Mouse (Mus musculus) spleen, postnatal 10 days (tissue): ENCODE data around the gene Zfhx2.

ENCODE experiments used
- DNase-seq, 2 experiments: peaks; one replicate each; pipeline ENCODE4 v3.0.0; 2021 to 2022; ENCODE audit warnings: low spot score in 2 of 2

Zfhx2 gene

DNA sequence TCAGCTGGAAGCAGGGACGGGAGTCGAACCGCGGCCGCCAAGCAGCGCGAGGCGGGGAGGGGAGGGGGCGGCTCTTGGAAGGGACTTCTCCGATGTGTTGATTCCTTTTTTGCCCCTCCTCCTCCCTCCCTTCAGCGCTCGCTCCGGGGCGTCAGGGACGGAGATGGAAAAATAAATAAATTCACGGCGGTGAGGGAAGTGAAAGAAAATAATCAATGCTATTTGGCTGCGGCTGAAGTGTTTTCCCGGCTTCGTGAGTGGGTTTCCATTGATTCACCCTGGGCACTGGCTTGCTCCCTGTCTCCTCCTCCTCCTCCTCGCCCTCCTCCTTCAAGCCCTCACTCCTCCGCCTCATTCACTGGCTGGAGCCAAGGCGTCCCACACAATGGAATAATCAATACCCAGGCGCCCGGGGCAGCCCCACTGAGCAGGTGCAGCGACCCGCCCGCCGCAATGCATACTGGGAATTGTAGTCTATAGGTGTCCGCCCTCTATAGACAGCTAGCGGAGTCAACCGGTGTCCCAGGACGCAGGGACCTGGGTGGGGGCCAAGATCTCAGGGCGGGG is at the start of gene Zfhx2:
Gene Zfhx2, minus strand, starts transcription at position 314 of the 567 bp plus-strand sequence.
- peak; percentile 88 to 96 for DNase-seq

DNA sequence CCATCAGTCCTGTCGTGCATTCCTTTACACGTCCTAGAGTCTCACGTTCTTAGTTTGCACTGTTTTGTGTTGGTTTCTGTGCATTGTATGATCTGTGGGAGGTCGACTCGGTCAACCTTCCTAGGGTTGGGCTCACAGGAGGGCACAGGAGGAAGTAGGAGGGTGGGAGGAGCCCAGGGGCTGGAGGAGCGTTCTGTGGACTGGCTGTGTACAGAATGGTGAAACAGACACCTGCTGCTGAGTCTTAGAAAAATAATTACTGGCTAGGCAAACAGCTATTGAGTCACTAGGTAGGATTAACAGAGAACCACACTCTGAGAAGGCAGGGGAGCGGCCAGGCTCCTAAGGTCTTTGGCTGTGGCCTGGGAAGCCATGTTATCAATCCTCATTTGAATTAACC is 47.2 kb upstream of the Zfhx2 start:
- no peak for DNase-seq

DNA sequence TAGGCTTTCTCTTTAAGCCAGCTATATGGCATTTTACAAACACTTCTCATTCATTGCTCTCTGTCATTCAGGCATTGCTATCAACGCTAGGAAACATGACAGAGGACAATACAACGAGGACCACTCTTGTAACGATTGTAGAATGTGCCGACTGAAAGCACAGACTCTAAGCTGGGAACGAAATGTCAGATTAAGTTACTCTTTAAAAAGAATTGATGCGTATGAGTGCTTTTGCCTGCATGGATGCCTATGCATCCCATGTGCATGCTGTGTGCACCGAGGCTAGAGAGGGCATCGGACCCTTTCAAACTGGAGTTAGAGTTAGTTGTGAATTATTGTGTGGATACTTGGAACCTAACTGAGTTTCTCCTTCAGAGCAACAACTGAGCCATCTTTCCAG is 43.6 kb upstream of the Zfhx2 start:
- no peak for DNase-seq

DNA sequence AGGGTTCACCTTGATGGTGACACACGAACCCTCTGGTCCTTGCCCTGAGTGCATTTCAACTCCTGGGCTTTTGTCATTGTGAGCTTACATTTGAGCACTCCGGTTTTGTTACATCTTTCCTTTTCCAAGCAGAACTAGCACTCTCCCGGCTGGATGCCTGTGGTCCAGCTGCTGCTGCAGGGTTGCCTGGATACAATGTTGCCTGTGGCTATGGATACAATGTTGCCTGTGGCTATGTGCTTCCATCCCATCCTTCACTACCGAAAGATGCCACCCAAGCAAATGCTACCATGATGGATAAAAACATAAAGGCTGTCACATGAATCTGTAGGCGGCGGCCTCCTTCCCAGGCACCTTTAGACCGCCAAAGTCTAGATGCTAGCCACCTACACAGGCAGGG is 34.4 kb upstream of the Zfhx2 start:
- no peak for DNase-seq

DNA sequence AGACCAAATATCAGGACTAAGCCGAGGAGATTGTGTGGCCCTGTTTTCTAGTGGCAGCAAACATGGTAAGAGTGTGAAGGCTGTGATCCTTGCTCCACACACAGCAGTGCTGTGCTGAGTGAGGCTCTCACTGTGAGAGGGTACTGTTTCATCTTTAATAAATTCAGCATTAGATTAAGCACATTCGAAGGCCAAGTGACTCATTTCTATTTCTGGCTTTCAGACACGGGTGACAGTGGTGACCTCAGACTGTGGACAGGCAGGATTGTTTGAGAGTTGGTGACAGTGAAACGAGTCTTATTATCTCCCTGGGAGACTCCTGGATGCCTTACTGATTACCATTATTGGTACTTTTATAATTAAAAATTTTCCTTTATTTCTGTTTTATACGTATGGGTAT is 33.6 kb upstream of the Zfhx2 start:
- no peak for DNase-seq

DNA sequence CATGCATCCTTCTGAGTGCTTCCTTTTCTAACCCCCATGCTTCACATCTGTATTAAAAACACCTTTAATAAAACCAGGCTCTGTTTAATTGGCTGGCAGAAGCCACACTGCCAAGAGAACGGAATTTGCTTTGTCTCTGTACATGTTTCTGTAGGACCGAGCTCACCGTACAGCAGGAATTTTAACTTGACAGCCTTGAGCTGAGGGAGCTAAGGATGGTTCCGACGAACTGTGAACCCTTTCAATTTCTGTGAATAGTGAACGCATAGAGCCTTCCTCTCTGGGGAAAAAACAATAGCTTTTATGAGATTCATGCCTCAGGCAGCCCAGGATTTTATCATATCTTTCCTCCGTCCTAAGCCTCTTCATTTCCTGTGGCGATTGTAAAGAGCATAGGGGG is 30.2 kb upstream of the Zfhx2 start:
- DNase-seq = no peak

DNA sequence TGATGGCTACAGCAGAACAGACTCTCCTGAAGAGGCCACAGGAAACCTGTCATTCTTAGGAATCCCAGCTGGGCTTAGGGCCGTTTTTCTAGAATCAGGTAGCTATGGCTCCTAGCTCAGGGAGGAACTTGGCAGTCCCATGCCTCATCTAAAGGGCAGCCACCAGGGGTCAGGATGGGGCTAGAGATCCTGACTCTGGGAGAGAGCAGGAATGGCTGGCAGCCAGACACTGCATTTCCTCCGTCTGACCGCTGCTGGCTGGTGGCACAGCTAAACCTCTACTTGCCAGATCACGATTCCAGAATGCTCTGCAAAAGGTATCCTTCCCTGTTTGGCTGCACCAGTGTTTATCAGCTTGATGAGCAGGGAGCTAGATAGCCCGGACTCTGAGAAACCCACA is 29.8 kb upstream of the Zfhx2 start:
- DNase-seq = peak in 1 of 2 experiments; percentile 58

DNA sequence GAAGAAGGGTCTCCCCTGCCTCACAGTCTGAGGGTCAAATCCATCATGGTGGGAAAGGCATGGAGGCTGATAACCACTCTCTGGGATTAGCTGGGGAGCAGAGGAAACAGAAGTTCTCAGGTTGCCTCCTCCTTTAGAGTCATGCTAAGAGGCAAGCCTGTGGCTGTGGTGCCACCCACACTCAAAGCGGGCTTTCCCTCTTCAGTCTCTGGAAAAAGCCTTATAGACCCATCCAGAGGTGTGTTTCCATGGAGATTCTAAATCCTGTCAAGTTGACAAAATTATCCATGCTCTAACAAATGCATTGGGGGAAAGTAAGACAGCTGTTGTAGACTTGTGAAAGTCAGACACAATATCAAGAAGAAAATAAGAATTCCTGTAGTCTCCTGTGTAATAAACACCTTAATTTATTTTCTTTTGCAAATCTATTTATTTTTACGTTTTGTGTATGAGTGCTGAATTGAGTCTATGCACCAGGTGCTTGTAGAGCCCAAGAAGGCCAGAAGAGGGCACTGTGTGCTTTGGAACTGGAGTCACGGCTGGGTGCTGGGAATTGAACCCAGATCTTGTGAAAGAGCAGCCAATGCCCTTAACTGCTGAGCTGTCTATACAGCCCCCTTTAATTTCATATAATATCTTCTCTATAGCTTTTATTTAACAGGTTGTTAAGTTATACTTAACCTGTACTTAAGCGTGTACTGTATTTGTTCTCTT is 27.5 kb upstream of the Zfhx2 start:
- no peak for DNase-seq

DNA sequence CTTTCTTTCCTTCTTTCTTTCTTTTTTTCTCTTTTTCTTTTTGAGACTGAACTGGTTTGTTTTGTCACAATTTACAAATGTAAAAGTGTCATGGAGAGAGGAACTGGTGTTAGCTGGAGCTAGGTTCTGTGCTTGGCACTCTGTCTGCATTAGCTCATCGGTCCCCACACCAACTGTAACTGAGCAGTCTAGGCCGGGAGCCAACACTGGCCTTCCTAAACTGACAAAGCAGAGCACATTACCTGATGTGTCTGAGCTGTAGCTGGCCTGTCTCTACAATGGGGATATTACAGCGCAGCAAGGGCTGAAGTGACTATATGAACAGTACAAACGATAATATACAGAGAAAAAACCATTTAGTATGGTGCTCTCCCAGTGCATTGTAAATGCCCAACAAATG is 26.7 kb upstream of the Zfhx2 start:
- no peak for DNase-seq

DNA sequence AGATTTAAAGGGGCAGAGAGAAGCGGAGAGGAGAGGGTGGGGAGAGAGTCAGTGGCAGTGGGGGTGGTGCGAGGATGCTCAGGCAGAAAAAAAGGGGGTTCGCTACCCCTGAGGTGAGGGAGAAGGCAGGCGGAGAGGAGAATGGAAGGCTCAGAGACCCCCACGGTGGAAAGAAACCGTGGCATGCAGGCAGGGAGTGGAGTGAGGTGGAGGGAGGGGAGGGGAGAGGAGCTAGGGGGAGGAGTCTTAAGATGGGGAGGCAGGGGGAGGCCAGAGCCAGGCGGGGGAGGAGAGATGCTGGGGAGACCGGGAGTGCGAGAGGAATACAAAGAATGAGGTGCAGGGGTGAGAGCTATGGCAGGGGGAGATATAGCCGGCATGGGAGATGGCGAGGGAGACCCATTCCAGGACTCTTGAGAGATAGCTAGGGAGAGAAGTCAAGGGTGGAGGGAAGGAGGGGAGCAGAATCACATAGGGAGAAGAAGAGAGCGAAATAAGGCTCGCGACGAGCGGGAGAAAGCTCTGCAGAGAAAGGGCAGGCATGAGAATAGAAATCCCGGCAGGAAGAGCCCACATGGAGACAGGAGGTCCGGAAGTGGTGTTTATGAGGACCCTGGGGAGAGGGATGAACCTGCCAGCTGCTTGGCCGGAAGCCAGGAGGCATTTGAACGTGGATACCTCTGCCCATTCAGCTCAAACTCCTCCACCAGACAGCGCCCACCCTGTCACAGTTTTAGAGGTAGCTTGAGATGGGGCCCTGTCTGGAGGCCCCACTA is 24.5 kb upstream of the Zfhx2 start, which contains the start of gene Jph4:
Gene Jph4, minus strand, starts transcription at position 511 of the 776 bp plus-strand sequence.
- DNase-seq = no peak

DNA sequence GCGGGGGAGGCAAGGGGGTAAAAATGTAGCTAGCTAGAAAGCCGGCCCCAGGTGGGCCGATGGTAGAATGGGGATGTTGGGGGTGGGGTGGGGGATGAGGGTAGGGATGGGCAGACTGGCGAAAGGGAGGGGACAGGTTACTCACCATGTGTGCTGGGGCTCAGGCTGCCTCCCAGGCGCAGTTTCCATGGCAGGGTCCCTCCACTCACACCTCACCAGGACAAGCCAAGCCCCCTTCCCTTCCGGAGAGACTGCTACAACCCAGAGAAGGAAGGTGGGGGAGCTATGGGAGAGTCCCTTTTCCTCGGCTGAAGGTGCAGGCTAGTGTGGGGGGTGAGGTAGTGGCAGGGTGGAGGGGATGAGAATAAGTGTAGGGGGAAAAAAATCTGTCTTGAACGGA is 23.7 kb upstream of the Zfhx2 start:
- DNase-seq = no peak

DNA sequence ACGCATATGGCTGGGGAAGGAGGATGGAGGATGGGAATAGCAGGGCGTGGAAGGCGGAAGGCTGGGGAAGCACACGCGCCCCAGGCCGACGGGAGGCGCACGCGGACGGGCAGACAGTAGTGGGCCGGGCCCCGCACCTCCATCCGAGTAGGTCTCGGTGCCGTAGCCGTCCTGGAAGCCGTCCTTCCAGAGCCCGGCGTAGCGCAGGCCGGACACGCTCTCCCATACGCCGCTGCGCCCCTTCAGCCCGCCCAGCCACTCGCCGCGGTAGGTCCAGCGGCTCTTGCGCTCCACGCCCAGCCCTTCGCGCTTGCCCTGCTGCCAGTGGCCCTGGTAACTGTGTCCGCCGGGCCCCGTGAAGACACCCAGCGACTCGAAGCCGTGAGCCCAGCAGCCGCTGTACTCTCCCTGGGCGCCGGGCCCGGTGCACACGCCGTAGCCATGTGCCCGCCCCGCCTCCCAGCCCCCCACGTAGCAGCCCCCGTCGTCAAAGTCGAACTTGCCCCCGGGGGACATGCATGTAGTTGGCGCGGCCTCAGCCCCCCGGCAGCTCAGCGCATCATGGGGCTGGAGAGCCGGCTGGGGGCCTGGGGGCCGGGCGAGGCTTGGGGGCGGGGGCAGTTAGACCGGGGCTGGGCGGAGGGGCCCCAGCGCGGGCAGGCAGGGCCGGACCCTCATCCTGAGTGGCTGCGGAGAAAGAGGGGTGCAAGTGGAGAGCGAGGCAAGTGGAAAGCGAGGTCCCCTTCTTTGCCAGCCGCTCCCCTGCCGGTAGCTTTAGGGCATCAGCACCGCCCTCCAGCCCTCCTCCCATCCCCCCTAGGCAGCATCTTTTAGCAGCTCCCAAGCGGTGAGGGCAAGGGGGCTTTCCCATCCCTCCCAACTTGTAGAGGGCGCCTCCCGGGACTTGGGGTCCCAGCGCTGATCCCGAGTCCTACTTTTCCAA is 22.9 kb upstream of the Zfhx2 start:
- no peak for DNase-seq

DNA sequence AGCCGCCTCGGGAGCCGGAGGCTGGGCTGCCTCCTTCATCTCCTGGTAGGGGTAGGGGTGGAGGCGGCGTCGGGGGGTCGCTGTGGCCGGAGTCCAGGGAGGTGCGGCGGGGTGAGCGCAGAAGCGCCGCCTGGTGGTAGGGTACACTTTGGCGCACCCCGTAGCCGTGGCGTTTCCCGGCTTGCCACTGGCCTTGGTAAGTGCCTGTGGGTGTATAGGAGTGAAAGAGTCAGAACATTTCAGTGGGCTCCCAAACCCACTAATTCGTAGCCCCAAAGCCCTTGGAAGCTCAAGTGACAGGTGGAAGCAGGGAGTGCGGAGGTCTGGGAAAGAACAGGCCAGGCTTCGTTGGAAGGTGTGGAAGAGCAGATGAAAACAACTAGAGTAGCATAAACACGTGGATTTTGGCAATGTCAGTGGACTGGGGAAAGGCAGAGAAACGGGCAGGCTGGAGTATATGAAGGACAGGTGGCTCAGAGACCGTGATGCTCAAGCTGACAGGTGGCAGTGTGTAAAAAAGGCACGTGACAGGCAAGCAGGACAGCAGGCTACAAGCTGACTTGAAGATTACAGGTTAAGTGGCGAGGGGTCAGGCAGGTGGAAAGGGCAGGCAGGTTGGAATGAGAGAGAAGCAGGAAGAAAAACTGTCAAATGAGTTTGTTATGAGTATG is 22.0 kb upstream of the Zfhx2 start:
- peak in 1 of 2 experiments; percentile 54 for DNase-seq

DNA sequence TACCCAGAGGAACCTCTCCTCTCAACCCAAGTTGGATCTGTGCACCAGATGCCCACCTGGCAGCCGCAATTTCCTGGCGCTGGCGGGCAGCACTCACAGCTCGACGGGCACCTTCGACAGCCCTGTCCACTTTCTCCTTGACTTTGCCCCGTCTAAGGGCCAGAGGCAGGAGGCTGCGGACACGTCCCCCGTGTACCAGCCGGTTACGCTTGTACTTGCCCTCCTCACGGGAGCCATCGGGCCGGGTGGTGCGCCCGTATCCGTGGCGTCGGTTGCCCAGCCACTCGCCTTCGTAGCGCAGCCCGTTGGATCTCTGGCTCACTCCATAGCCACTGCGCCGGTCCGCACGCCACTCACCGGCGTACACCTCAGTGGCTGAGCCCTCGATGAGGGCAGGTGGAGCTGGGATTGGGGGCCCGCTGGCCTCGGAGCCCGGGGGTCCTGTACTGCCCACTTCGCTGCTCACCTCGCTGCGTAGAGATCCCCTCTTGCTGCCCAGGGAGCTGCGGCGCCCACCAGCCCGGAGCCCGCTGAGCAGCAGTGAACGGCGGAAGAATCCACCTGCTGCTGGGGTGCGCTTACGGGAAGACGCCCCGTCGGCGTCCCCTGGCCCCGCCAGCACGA is 21.3 kb upstream of the Zfhx2 start:
- DNase-seq = no peak

DNA sequence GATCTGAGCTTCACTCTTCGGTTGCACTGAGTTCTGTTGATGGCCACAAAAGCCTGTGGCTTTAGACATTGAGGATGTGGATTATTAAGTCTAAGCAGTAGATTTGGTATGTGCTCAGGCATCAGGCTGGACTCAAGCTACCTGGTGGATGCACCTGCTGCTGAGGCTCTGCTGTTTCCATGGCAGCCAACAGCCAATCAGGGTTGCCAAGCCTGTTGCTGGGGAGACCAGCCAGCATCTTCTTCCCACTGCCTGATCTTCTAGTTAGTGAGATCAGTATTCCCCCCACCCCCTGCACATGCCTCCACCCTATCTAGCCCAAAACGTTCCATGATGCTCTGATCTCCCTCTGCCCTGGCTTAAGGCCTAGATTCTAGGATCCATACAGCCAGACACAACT is 19.6 kb upstream of the Zfhx2 start:
- no peak for DNase-seq

DNA sequence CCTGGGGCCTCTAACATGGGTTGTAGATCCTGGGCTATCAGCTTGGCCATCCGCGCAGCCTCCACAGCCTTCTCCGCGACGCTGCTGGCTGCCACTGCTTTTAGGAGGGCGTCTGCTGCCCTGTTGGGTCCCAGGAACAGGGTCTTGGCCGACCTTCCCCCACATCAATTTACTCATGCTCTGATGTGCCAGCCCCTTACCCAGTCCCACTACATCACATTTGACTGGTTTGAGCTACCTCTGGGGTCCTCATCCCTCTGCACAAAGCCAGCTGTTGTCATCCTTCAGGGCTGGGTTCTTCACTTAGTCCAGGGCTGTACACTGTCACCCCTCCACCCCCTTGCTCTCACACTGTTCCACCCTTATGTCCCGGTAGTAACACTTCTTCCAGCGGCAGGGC is 18.0 kb upstream of the Zfhx2 start:
- no peak for DNase-seq

DNA sequence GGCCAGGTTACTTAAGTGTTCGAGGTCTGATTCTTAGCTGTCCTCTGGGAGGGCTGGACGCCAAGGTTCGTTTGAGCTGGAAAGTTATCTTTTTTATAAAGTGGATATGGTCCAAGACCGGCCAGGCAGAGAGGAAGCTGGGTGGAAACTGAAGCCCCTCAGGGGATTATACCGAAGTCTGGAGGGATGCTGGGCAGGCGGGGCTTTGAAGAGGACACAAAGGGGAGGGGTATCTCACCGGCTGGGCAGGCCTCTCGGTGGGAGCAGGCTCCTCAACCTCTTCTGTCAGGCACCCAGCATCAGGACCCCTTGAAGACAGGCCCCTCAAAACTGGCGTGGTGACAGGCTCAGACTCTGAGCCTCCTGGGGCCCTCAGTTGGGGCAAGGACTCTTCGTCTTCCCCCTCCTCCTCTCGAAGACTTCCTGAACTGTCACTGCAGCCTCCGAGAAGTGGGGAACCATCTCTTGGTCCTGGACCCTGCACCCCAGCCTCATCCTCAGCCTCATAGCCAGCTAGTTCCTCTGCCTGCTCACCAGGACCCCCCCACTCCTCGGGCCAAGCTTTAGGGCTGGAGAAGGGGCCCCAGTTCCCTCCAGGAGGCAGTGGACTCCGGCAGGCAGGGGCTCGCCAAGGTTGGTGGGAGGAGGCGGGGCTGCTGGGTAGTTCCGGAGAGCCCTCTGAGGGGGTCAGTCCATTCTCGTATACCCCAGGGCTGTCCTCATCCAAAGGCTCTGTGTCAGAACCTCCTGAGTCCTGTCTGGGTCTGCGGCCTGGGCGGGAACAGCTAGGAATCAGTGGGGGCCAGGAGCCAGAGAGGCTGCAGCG is 17.1 kb upstream of the Zfhx2 start:
- no peak for DNase-seq

DNA sequence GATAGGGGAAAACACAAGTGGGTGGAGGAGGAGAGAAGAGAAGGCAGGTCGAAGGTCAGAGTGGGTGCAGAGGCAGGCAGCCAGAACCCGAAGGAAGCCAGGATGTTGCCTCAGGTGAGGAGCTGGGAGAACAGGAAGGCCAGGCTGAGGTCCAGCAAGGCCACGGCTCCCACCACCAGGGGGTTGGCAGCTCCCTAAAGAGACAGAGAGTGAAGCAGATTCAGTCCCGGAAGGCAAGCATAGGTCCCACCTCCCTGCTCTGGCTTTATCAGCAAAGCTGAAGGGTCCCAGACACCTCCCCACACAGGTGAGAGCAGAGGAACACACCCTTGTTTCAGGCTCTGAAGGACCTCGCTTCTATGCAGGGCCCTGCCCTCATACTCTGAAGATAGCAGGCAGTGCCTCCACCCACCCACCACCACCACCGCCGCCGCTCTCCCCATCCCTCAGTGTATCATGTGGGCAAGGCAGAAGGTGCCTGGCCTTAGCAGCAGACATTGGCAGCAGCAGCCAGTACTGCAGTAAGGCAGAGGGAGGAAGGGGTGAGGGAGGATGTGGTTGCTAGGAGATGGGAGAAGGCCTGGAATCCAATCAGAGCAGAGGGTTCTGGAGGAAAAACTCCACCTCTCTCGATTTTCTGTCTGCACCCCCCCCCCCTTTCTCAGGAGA is 16.2 kb upstream of the Zfhx2 start:
- no peak for DNase-seq

DNA sequence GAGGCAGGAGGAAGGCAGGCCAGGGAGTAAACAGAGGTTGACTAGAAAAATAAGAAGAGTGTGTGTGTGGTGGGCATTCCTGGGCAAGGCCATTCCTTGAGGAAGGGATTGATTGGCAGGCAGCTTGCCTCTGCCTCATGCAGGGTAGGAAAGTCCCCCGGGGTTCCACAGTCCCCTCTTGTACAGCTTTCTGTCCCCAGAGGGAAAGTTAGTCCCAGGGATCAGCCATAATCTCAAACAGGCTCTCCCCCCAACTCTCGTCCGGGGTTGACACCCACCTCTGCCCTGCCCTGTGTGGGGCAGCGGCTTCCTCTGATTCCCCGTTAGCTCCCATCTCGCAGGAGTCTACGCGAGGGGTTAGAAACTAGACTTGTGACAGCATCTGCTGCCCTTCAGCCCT is 14.9 kb upstream of the Zfhx2 start:
- DNase-seq = no peak
